Mouse (Mus musculus) forebrain, embryonic 16.5 days (tissue): ENCODE measurements around the gene Pgm2. TPM values are rescaled to one million over a fixed set of nuclear protein-coding genes. Genes with fewer than 3 reads are reported as not detected.

Experiments
- ATAC-seq: fragments of 200-750 bp; cut with Nextera tagmentation; 2 replicates; pipeline ENCODE4 v1.8.0; 2017; ENCODE audit warnings: mild to moderate bottlenecking, moderate library complexity
- H3K27ac ChIP-seq: fragments of 300-500 bp; sonication (generic); 2 replicates; pipeline ENCODE4 v1.5.1; 2014; ENCODE audit warnings: low read length, control low read depth
- H3K27me3 ChIP-seq: fragments of 300-500 bp; sonication (generic); replicated peaks from 2 replicates; pipeline ENCODE4 v1.6.1; 2014; ENCODE audit warnings: low read length; ENCODE audit not compliant: control insufficient read depth, insufficient read depth
- H3K36me3 ChIP-seq: fragments of 300-500 bp; sonication (generic); 2 replicates; pipeline ENCODE4 v1.6.1; 2014; ENCODE audit not compliant: control insufficient read depth, insufficient read depth
- H3K4me1 ChIP-seq: fragments of 300-500 bp; sonication (generic); replicated peaks from 2 replicates; pipeline ENCODE4 v1.6.1; 2014; ENCODE audit warnings: low read length; ENCODE audit not compliant: control insufficient read depth, insufficient read depth
- H3K4me2 ChIP-seq: fragments of 300-500 bp; sonication (generic); 2 replicates; pipeline ENCODE4 v1.6.1; 2014; ENCODE audit warnings: mild to moderate bottlenecking, low read length, control low read depth
- H3K4me3 ChIP-seq: fragments of 300-500 bp; sonication (generic); replicated peaks from 2 replicates; pipeline ENCODE4 v1.5.1; 2014; ENCODE audit warnings: mild to moderate bottlenecking, low read length, control low read depth
- H3K9ac ChIP-seq: fragments of 300-500 bp; sonication (generic); replicated peaks from 2 replicates; pipeline ENCODE4 v1.6.1; 2014; ENCODE audit warnings: low read depth, low read length, control low read depth
- H3K9me3 ChIP-seq: fragments of 300-500 bp; sonication (generic); 2 replicates; pipeline ENCODE4 v1.6.1; 2016; ENCODE audit warnings: low read length; ENCODE audit not compliant: control insufficient read depth
- WGBS: fragments of 180-500 bp; shearing (Covaris S2); extraction: QIAGEN DNeasy Blood & Tissue Kit; methylation state at CpG from one replicate; pipeline ENCODE4 v1.1.7; 2014; 5-methylcytosine and 5-hydroxymethylcytosine counted together
- polyA plus RNA-seq: library from polyadenylated mRNA; unstranded; fragments of >200 nt; fragmentation: Nextera tagmentation; extraction: Ambion mirVana; gene quantifications from 2 replicates; pipeline ENCODE4 v1.2.1, GENCODE M21; 2015

Gene Pgm2
- 23.6 and 29.2 TPM in 2 replicates for polyA plus RNA-seq

DNA sequence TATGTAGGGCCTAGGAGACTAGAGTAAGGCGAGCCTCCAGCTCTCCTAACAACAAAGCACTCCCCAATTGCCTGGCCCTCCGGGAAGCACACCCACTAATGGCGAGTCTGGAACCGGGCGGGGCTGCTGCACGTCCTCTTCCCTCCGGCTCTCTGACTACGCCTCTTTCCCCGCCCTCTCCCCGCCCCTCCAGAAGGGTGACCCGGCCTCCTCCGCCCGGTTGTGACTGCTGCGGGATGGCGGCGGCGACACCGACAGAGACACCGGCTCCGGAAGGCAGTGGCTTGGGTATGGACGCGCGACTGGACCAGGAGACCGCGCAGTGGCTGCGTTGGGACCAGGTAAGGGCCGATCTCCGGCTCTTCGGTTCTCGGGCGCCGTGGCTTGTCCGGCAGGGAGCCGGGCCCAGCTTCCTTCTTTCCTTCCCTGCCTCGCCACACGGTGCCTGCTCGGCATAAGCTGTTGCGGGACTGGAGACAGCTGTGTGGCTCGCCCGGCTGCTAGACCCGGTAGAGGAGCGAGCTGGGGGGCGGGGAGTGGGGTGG, at the start of gene Pgm2:
Gene Pgm2, plus strand, starts transcription at position 203 of the 545 bp plus-strand sequence.
- Histone ChIP-seq H3K9ac (peak within 1 kb of the TSS; percentile 87), H3K27ac (peak within 1 kb of the TSS; percentile 68), H3K9me3 (no peaks in the 10 kb centered on the region), H3K27me3 (no peaks in the 10 kb centered on the region), H3K4me1 (peaks cover 12% of the 10 kb centered on the region), H3K36me3 (peaks cover under 1% of the 10 kb centered on the region; the same call in 1 of the 2 replicates), H3K4me3 (peak within 1 kb of the TSS; percentile 83), H3K4me2 (peak within 1 kb of the TSS; percentile 75)
- peak; percentile 98 for ATAC-seq
- WGBS, result under 1% methylated on average over 43 of the region's 43 CpGs

DNA sequence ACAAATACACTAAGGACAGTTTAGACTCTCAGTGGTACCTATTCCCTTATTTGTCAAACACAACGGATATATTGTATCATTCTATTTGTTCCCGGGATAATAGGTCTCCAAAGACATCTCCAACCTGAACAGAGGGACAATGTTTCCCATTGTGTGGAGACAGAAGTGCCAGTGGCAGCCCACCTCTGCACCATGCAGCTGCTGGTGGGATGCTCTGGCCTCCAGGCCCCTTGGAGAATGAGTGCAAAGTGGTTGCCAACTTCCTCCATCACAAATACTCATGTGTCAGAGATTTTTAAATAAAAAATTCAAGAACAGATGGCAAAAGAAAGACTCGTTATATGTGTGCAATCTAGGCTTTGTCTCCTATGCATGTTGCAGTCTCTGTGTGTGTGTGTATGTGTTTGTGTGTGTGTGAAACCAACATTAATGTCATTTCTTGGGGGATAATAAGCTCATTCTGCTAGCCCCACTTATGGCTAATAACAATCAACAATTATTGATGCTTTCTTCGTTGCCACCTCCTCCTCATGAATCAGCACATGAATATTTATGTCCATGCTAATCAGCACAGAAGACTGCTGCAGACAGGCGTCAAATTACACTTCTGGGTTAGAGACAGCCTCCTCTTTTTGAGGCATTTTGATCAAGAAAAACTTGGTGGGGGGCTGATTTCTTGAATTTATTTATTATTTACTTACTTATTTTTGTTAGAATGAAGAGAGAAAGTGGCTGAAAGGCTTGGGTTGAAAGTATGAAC, 48.9 kb upstream of the Pgm2 start:
- no peaks in the 10 kb centered on the region for H3K9me3 ChIP-seq
- H3K4me3 ChIP-seq, result no peak overlapping the region
- peak; percentile 87 for ATAC-seq
- H3K27ac ChIP-seq, result peak overlapping the region; percentile 86
- H3K36me3 ChIP-seq, result no peaks in the 10 kb centered on the region
- H3K9ac ChIP-seq, result no peak overlapping the region
- H3K27me3 ChIP-seq, result no peaks in the 10 kb centered on the region
- peaks cover 39% of the 10 kb centered on the region for H3K4me1 ChIP-seq
- WGBS, result 13% methylated on average over 5 of the region's 5 CpGs
- no peak overlapping the region for H3K4me2 ChIP-seq

DNA sequence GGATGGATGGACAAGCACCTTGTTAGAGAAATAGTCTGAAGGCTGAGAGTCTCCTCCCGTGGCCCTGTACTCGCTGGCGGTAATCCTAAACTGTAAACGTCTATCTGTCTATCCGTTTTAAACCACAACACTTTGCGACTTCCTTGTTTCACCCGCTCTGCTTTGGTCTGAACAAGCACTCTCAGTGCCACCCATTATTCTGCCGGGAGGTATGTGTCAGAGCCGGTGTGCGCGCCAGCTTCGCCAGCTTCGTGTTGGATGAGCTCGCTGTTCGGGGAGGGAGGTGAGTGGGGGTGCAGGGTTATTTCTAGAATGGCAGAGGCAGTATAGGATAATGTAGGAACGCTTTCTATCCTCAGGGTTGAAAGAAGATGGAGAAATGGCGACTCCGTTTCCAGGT, 48.0 kb upstream of the Pgm2 start:
- ATAC-seq, result peak; percentile 21
- peaks cover 39% of the 10 kb centered on the region for H3K4me1 ChIP-seq
- H3K27me3 ChIP-seq, result no peaks in the 10 kb centered on the region
- peak overlapping the region; percentile 86 for H3K27ac ChIP-seq
- H3K4me3 ChIP-seq, result no peak overlapping the region
- H3K36me3 ChIP-seq, result no peaks in the 10 kb centered on the region
- no peaks in the 10 kb centered on the region for H3K9me3 ChIP-seq
- 48% methylated on average over 18 of the region's 18 CpGs for WGBS
- H3K4me2 ChIP-seq, result no peak overlapping the region
- no peak overlapping the region for H3K9ac ChIP-seq

DNA sequence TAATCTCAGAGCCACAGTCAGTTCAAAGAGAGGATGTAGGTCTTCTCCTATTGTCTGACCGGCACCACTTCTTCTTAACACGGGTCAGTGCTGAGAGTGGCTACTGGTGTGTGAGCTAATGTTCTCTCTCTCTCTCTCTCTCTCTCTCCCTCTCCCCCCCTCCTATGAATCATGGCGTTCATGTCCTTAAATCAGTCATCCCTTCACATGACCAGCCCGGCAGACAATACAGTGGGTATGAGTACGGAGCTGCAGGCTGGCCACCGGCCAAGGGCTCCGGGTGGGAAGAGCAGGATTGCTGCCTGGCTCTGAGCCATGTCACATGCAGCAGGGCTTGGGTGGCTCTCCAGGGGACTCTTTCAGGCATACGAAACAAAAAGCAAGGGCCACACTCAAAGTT, 47.2 kb upstream of the Pgm2 start:
- H3K36me3 ChIP-seq, result no peaks in the 10 kb centered on the region
- WGBS, result 8% methylated on average over 8 of the region's 8 CpGs
- H3K4me1 ChIP-seq, result peaks cover 39% of the 10 kb centered on the region
- H3K27ac ChIP-seq, result peak overlapping the region; percentile 86
- no peaks in the 10 kb centered on the region for H3K9me3 ChIP-seq
- peak; percentile 46 for ATAC-seq
- no peak overlapping the region for H3K9ac ChIP-seq
- H3K4me2 ChIP-seq, result 0 out of 2 replicates have a peak overlapping the region, but pooled peaks have one; percentile 4
- H3K27me3 ChIP-seq, result no peaks in the 10 kb centered on the region
- H3K4me3 ChIP-seq, result no peak overlapping the region

DNA sequence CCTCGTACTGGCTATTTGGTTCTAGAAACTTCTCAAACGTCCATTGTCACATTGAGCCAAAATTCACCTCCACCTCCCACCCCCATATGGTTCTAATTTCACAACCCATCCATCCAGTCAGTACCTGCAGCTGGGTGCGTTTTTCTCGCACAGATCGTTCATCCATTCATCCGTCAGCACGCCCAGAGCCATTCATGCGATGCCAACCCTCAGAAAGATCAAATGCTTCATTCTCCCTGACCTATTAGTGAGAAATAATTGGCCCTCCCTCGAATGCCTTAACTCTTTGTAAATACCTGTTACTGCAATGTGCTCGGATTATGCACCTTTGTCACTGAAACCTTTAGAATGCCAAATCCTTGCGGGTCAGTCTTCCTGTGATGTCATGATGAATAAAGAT, 45.8 kb upstream of the Pgm2 start:
- Histone ChIP-seq H3K27ac (no peak overlapping the region), H3K9ac (no peak overlapping the region), H3K27me3 (no peaks in the 10 kb centered on the region), H3K36me3 (no peaks in the 10 kb centered on the region), H3K4me3 (no peak overlapping the region), H3K4me1 (peaks cover 39% of the 10 kb centered on the region), H3K4me2 (no peak overlapping the region), H3K9me3 (no peaks in the 10 kb centered on the region)
- no peak for ATAC-seq
- 25% methylated on average over 11 of the region's 11 CpGs for WGBS

DNA sequence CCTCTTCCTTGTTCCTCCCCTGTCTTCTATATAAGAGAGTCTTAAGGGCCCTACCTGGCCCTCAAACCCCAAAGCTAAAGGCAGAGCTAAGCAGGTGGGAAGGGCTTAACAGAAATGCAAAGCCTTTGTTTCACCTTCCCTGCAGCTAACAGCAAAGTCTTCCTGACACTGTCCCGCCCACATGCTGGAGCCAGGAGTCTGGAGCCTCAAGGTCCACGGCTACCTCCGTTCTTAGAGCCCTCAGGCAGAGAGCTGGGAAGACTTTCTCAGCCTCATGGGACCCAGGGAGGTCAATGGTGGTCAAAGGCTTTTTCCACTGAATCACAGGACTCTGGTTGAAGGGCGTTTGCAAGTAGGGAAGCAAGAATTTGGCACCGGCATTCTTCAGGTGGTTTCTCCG, 44.8 kb upstream of the Pgm2 start:
- H3K27me3 ChIP-seq, result no peaks in the 10 kb centered on the region
- no peak overlapping the region for H3K4me3 ChIP-seq
- H3K4me2 ChIP-seq, result no peak overlapping the region
- no peak overlapping the region for H3K27ac ChIP-seq
- H3K9me3 ChIP-seq, result no peaks in the 10 kb centered on the region
- H3K4me1 ChIP-seq, result peaks cover 39% of the 10 kb centered on the region
- H3K9ac ChIP-seq, result no peak overlapping the region
- ATAC-seq, result no peak
- 68% methylated on average over 6 of the region's 6 CpGs for WGBS
- H3K36me3 ChIP-seq, result no peaks in the 10 kb centered on the region

DNA sequence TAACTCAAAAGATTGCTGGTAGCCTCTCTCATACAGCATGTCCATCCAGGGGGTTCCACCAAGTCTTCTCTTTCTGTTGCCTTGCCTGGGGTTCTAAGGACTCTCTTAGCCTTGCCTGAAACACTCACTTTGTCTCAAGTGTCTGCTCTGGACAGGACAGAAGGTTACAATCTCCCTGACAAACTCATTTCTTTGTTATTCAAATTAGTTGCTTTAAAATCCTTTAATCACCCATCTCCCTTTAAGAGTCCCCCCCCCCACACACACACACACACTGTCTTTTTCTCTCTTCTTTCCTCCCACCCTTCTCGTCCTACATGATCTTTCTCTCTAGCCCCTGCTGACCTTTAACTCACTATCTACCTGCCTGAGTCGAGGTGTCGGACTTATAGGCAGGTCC, 44.1 kb upstream of the Pgm2 start:
- no peak overlapping the region for H3K4me2 ChIP-seq
- WGBS, result 57% methylated on average over 3 of the region's 3 CpGs
- H3K27ac ChIP-seq, result no peak overlapping the region
- H3K9ac ChIP-seq, result no peak overlapping the region
- H3K27me3 ChIP-seq, result no peaks in the 10 kb centered on the region
- H3K4me1 ChIP-seq, result peaks cover 35% of the 10 kb centered on the region
- ATAC-seq, result no peak
- H3K4me3 ChIP-seq, result no peak overlapping the region
- no peaks in the 10 kb centered on the region for H3K9me3 ChIP-seq
- no peaks in the 10 kb centered on the region for H3K36me3 ChIP-seq

DNA sequence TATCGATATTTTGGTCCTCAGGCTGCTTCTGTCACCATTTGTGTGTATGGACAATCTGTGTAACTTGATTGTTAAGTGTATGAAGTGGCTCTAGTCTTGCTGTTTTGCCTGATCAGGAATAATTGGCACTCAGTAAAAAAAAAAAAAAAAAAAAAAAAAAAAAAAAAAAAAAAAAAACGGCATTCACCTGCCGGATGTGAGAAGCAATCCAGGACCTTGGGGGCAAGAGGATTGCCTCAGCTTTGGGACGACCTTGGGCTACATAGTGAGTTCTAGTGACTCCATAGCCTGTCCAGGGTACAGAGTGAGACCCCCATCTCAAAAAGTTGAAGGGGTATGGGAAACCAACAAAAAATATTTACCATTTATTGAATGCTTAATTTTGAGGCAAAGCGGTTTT, 43.5 kb upstream of the Pgm2 start:
- H3K36me3 ChIP-seq, result no peaks in the 10 kb centered on the region
- WGBS, result 81% methylated on average over 4 of the region's 5 CpGs
- H3K4me2 ChIP-seq, result no peak overlapping the region
- H3K27me3 ChIP-seq, result no peaks in the 10 kb centered on the region
- no peak for ATAC-seq
- no peak overlapping the region for H3K4me3 ChIP-seq
- H3K9me3 ChIP-seq, result no peaks in the 10 kb centered on the region
- H3K9ac ChIP-seq, result no peak overlapping the region
- no peak overlapping the region for H3K27ac ChIP-seq
- peaks cover 29% of the 10 kb centered on the region for H3K4me1 ChIP-seq

DNA sequence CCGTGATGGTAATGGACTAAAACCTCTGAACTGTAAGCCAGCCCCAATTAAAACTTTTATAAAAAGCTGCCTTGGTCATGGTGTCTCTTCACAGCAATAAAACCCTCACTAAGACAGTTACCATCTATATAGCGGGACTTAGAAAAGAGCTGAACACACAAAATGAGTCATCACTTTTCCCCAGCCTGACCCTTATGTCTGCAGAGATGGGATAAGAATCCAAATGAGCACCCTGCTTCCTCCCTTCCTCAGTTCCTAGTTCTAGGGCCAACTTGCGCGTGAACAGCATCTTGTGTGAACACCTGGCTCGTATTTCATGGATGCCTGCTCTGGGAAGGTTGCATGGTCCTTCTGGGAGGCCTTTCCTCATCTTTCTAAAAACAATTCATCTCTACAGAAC, 39.7 kb upstream of the Pgm2 start:
- WGBS, result 92% methylated on average over 5 of the region's 5 CpGs
- Histone ChIP-seq H3K4me3 (no peak overlapping the region), H3K27ac (no peak overlapping the region), H3K36me3 (no peaks in the 10 kb centered on the region), H3K4me2 (no peak overlapping the region), H3K27me3 (no peaks in the 10 kb centered on the region), H3K9ac (no peak overlapping the region), H3K4me1 (no peaks in the 10 kb centered on the region), H3K9me3 (peaks cover 4% of the 10 kb centered on the region)
- no peak for ATAC-seq
